Mouse (Mus musculus) hindbrain, embryonic 12.5 days (tissue): Measurements from ENCODE around the gene Gtf2a1l. TPM values are rescaled to one million over a fixed set of nuclear protein-coding genes. Genes with fewer than 3 reads are reported as not detected.

ENCODE experiments used
- ATAC-seq: fragments of 200-750 bp; cut with Nextera tagmentation; 2 replicates; pipeline ENCODE4 v1.8.0; 2017; ENCODE audit warnings: moderate TSS enrichment; ENCODE audit not compliant: low FRiP score
- H3K27ac ChIP-seq: fragments of 300-500 bp; sonication (generic); 2 replicates; pipeline ENCODE4 v1.5.1; 2016; ENCODE audit warnings: mild to moderate bottlenecking
- H3K27me3 ChIP-seq: fragments of 300-500 bp; sonication (generic); 2 replicates; pipeline ENCODE4 v1.6.1; 2016; ENCODE audit warnings: mild to moderate bottlenecking
- H3K36me3 ChIP-seq: fragments of 300-500 bp; sonication (generic); 2 replicates; pipeline ENCODE4 v1.6.1; 2016; ENCODE audit warnings: mild to moderate bottlenecking
- H3K4me1 ChIP-seq: fragments of 300-500 bp; sonication (generic); 2 replicates; pipeline ENCODE4 v1.6.1; 2016
- H3K4me2 ChIP-seq: fragments of 300-500 bp; sonication (generic); replicated peaks from 2 replicates; pipeline ENCODE4 v1.6.1; 2016; ENCODE audit warnings: mild to moderate bottlenecking
- H3K4me3 ChIP-seq: fragments of 300-500 bp; sonication (generic); 2 replicates; pipeline ENCODE4 v1.5.1; 2016; ENCODE audit warnings: mild to moderate bottlenecking
- H3K9ac ChIP-seq: fragments of 300-500 bp; sonication (generic); 2 replicates; pipeline ENCODE4 v1.6.1; 2016; ENCODE audit warnings: mild to moderate bottlenecking, moderate library complexity
- H3K9me3 ChIP-seq: fragments of 300-500 bp; sonication (generic); replicated peaks from 2 replicates; pipeline ENCODE4 v1.6.1; 2016; ENCODE audit warnings: mild to moderate bottlenecking
- WGBS: fragments of 180-500 bp; shearing (Covaris S2); methylation state at CpG from one replicate; pipeline ENCODE4 v1.1.7; 2016; 5-methylcytosine and 5-hydroxymethylcytosine counted together
- polyA plus RNA-seq: library from polyadenylated mRNA; unstranded; fragments of >200 nt; fragmentation: Nextera tagmentation; extraction: Ambion mirVana; gene quantifications from 2 replicates; pipeline ENCODE4 v1.2.1, GENCODE M21; 2016

The Gtf2a1l gene
- 0.72 and 0.87 TPM in 2 replicates for polyA plus RNA-seq

GRCm38 (mm10) chr17:88668452-88668851 lies at the start of gene Gtf2a1l:
Gene Gtf2a1l (plus strand): TSS chr17:88668660.
- Histone ChIP-seq H3K36me3 (no peaks in the 10 kb centered on the region), H3K9ac (no peak within 1 kb of the TSS), H3K4me3 (no peak within 1 kb of the TSS), H3K27me3 (no peaks in the 10 kb centered on the region), H3K27ac (no peak within 1 kb of the TSS), H3K4me2 (peak within 1 kb of the TSS; percentile 36), H3K4me1 (peaks cover 2% of the 10 kb centered on the region; the same call in 1 of the 2 replicates), H3K9me3 (no peaks in the 10 kb centered on the region)
- peak; percentile 44; the same call in 1 of the 2 replicates for ATAC-seq
- WGBS = 39% methylated on average over 21 of the region's 21 CpGs

GRCm38 (mm10) chr17:88620935-88621334 lies 47.5 kb upstream of the Gtf2a1l start:
- Histone ChIP-seq H3K27me3 (no peaks in the 10 kb centered on the region), H3K9ac (no peak overlapping the region), H3K4me2 (no peak overlapping the region), H3K4me1 (peaks cover 3% of the 10 kb centered on the region; the same call in 1 of the 2 replicates), H3K36me3 (no peaks in the 10 kb centered on the region), H3K9me3 (no peaks in the 10 kb centered on the region), H3K27ac (no peak overlapping the region), H3K4me3 (no peak overlapping the region)
- ATAC-seq = no peak
- 77% methylated on average over 4 of the region's 4 CpGs for WGBS

GRCm38 (mm10) chr17:88621374-88621773 lies 47.1 kb upstream of the Gtf2a1l start:
- Histone ChIP-seq H3K27me3 (no peaks in the 10 kb centered on the region), H3K4me3 (no peak overlapping the region), H3K36me3 (no peaks in the 10 kb centered on the region), H3K4me2 (no peak overlapping the region), H3K9ac (no peak overlapping the region), H3K4me1 (peaks cover 7% of the 10 kb centered on the region; the same call in 1 of the 2 replicates), H3K9me3 (no peaks in the 10 kb centered on the region), H3K27ac (no peak overlapping the region)
- WGBS = 87% methylated on average over 3 of the region's 3 CpGs
- no peak for ATAC-seq

- H3K27ac ChIP-seq = no peak overlapping the region
- no peak overlapping the region for H3K4me2 ChIP-seq
- H3K36me3 ChIP-seq = no peaks in the 10 kb centered on the region
- H3K27me3 ChIP-seq = no peaks in the 10 kb centered on the region
- H3K9ac ChIP-seq = no peak overlapping the region
- no peak overlapping the region for H3K4me3 ChIP-seq
- no peaks in the 10 kb centered on the region for H3K9me3 ChIP-seq
- H3K4me1 ChIP-seq = peaks cover 14% of the 10 kb centered on the region; the same call in 1 of the 2 replicates
- ATAC-seq = no peak
- WGBS = 83% methylated on average over 1 of the region's 1 CpGs
These were observed 45.7 kb upstream of the Gtf2a1l start for GRCm38 (mm10) chr17:88622711-88623110.

- H3K4me2 ChIP-seq = no peak overlapping the region
- H3K36me3 ChIP-seq = no peaks in the 10 kb centered on the region
- H3K27ac ChIP-seq = no peak overlapping the region
- H3K9ac ChIP-seq = no peak overlapping the region
- WGBS = 89% methylated on average over 4 of the region's 4 CpGs
- no peaks in the 10 kb centered on the region for H3K27me3 ChIP-seq
- H3K9me3 ChIP-seq = no peaks in the 10 kb centered on the region
- H3K4me3 ChIP-seq = no peak overlapping the region
- no peak for ATAC-seq
- H3K4me1 ChIP-seq = peaks cover 20% of the 10 kb centered on the region
These were observed 44.1 kb upstream of the Gtf2a1l start for GRCm38 (mm10) chr17:88624386-88624785.

GRCm38 (mm10) chr17:88625350-88625749 lies 43.1 kb upstream of the Gtf2a1l start:
- H3K9ac ChIP-seq = no peak overlapping the region
- no peak overlapping the region for H3K4me2 ChIP-seq
- 88% methylated on average over 13 of the region's 13 CpGs for WGBS
- ATAC-seq = no peak
- no peaks in the 10 kb centered on the region for H3K27me3 ChIP-seq
- no peak overlapping the region for H3K27ac ChIP-seq
- no peak overlapping the region for H3K4me3 ChIP-seq
- H3K9me3 ChIP-seq = no peaks in the 10 kb centered on the region
- H3K4me1 ChIP-seq = peaks cover 30% of the 10 kb centered on the region
- H3K36me3 ChIP-seq = no peaks in the 10 kb centered on the region

GRCm38 (mm10) chr17:88625931-88626330 lies 42.5 kb upstream of the Gtf2a1l start:
- WGBS = 68% methylated on average over 7 of the region's 7 CpGs
- H3K9me3 ChIP-seq = no peaks in the 10 kb centered on the region
- H3K36me3 ChIP-seq = no peaks in the 10 kb centered on the region
- H3K27me3 ChIP-seq = no peaks in the 10 kb centered on the region
- no peak overlapping the region for H3K4me3 ChIP-seq
- ATAC-seq = no peak
- peak overlapping the region; percentile 60 for H3K27ac ChIP-seq
- H3K9ac ChIP-seq = no peak overlapping the region
- peaks cover 33% of the 10 kb centered on the region for H3K4me1 ChIP-seq
- H3K4me2 ChIP-seq = no peak overlapping the region

- no peak overlapping the region for H3K4me3 ChIP-seq
- no peaks in the 10 kb centered on the region for H3K36me3 ChIP-seq
- H3K9me3 ChIP-seq = no peaks in the 10 kb centered on the region
- WGBS = 33% methylated on average over 7 of the region's 7 CpGs
- no peak for ATAC-seq
- H3K27me3 ChIP-seq = no peaks in the 10 kb centered on the region
- no peak overlapping the region for H3K9ac ChIP-seq
- H3K4me1 ChIP-seq = peaks cover 33% of the 10 kb centered on the region
- H3K4me2 ChIP-seq = no peak overlapping the region
- peak overlapping the region; percentile 60 for H3K27ac ChIP-seq
These were observed 42.1 kb upstream of the Gtf2a1l start for GRCm38 (mm10) chr17:88626347-88626811.

GRCm38 (mm10) chr17:88627150-88627549 lies 41.3 kb upstream of the Gtf2a1l start:
- Histone ChIP-seq H3K4me1 (peaks cover 33% of the 10 kb centered on the region), H3K27me3 (no peaks in the 10 kb centered on the region), H3K4me3 (no peak overlapping the region), H3K27ac (peak overlapping the region; percentile 60), H3K4me2 (no peak overlapping the region), H3K9ac (no peak overlapping the region), H3K36me3 (no peaks in the 10 kb centered on the region), H3K9me3 (no peaks in the 10 kb centered on the region)
- no peak for ATAC-seq
- 85% methylated on average over 7 of the region's 7 CpGs for WGBS

GRCm38 (mm10) chr17:88628676-88629380 lies 39.6 kb upstream of the Gtf2a1l start:
- Histone ChIP-seq H3K27ac (peak overlapping the region; percentile 62), H3K27me3 (no peaks in the 10 kb centered on the region), H3K4me3 (no peak overlapping the region), H3K9me3 (no peaks in the 10 kb centered on the region), H3K36me3 (no peaks in the 10 kb centered on the region), H3K4me2 (no peak overlapping the region), H3K4me1 (peaks cover 33% of the 10 kb centered on the region), H3K9ac (no peak overlapping the region)
- 61% methylated on average over 10 of the region's 10 CpGs for WGBS
- peak; percentile 26; the same call in 1 of the 2 replicates for ATAC-seq

- H3K27ac ChIP-seq = peak overlapping the region; percentile 62
- H3K4me1 ChIP-seq = peaks cover 33% of the 10 kb centered on the region
- no peaks in the 10 kb centered on the region for H3K27me3 ChIP-seq
- H3K36me3 ChIP-seq = no peaks in the 10 kb centered on the region
- H3K4me2 ChIP-seq = no peak overlapping the region
- ATAC-seq = peak; percentile 38; the same call in 1 of the 2 replicates
- no peak overlapping the region for H3K4me3 ChIP-seq
- no peak overlapping the region for H3K9ac ChIP-seq
- H3K9me3 ChIP-seq = no peaks in the 10 kb centered on the region
- WGBS = 27% methylated on average over 4 of the region's 4 CpGs
These were observed 39.1 kb upstream of the Gtf2a1l start for GRCm38 (mm10) chr17:88629381-88629759.

GRCm38 (mm10) chr17:88629931-88630553 lies 38.4 kb upstream of the Gtf2a1l start:
- ATAC-seq = peak; percentile 71
- Histone ChIP-seq H3K4me2 (0 out of 2 replicates have a peak overlapping the region, but pooled peaks have one; percentile 17), H3K36me3 (no peaks in the 10 kb centered on the region), H3K4me1 (peaks cover 33% of the 10 kb centered on the region), H3K27me3 (no peaks in the 10 kb centered on the region), H3K9me3 (no peaks in the 10 kb centered on the region), H3K27ac (peak overlapping the region; percentile 53; the same call in 1 of the 2 replicates), H3K4me3 (no peak overlapping the region), H3K9ac (no peak overlapping the region)
- WGBS = 16% methylated on average over 11 of the region's 11 CpGs
